Mouse (Mus musculus) lung, postnatal 36 days (tissue): ENCODE results near the gene Sh3tc1.

Experiments
- DNase-seq: peaks from one replicate; pipeline ENCODE4 v3.0.0; 2022; ENCODE audit warnings: mixed read lengths

Sh3tc1 gene

GRCm38 (mm10) chr5:35751016-35751415, 11.2 kb upstream of the Sh3tc1 start:
- no peak for DNase-seq

- no peak for DNase-seq
These were observed 10.2 kb upstream of the Sh3tc1 start for GRCm38 (mm10) chr5:35750026-35750425.

- DNase-seq = no peak
These were observed 9.6 kb upstream of the Sh3tc1 start for GRCm38 (mm10) chr5:35749416-35749815.

GRCm38 (mm10) chr5:35746910-35747309, 7.1 kb upstream of the Sh3tc1 start:
- DNase-seq = peak; percentile 90

GRCm38 (mm10) chr5:35745406-35745805, 5.6 kb upstream of the Sh3tc1 start:
- no peak for DNase-seq

- no peak for DNase-seq
These were observed 4.4 kb upstream of the Sh3tc1 start for GRCm38 (mm10) chr5:35743990-35744722.

- peak; percentile 91 for DNase-seq
These were observed 3.6 kb upstream of the Sh3tc1 start for GRCm38 (mm10) chr5:35743238-35743951.

GRCm38 (mm10) chr5:35741225-35741820, 1.5 kb upstream of the Sh3tc1 start:
- no peak for DNase-seq

GRCm38 (mm10) chr5:35740716-35741115, 929 bp upstream of the Sh3tc1 start:
- no peak for DNase-seq

GRCm38 (mm10) chr5:35739005-35739404, 782 bp downstream of the Sh3tc1 start:
- DNase-seq = no peak

- peak; percentile 80 for DNase-seq
These were observed 2.4 kb downstream of the Sh3tc1 start for GRCm38 (mm10) chr5:35737231-35737901.

- DNase-seq = no peak
These were observed 6.3 kb downstream of the Sh3tc1 start for GRCm38 (mm10) chr5:35733523-35733922.

GRCm38 (mm10) chr5:35731006-35731405, 8.8 kb downstream of the Sh3tc1 start:
- no peak for DNase-seq

- no peak for DNase-seq
These were observed 9.2 kb downstream of the Sh3tc1 start for GRCm38 (mm10) chr5:35730552-35730951.

- DNase-seq = peak; percentile 89
These were observed 9.9 kb downstream of the Sh3tc1 start for GRCm38 (mm10) chr5:35729844-35730243.

- peak; percentile 91 for DNase-seq
These were observed 10.8 kb downstream of the Sh3tc1 start for GRCm38 (mm10) chr5:35728957-35729460.

GRCm38 (mm10) chr5:35728344-35728956, 11.3 kb downstream of the Sh3tc1 start:
- DNase-seq = peak; percentile 44

- DNase-seq = peak; percentile 61
These were observed 12.3 kb downstream of the Sh3tc1 start for GRCm38 (mm10) chr5:35727447-35727846.

GRCm38 (mm10) chr5:35725840-35726239, 13.9 kb downstream of the Sh3tc1 start:
- DNase-seq = no peak

GRCm38 (mm10) chr5:35723900-35724299, 15.9 kb downstream of the Sh3tc1 start:
- DNase-seq = no peak

- peak; percentile 62 for DNase-seq
These were observed 17.1 kb downstream of the Sh3tc1 start for GRCm38 (mm10) chr5:35722654-35723053.

- no peak for DNase-seq
These were observed 17.9 kb downstream of the Sh3tc1 start for GRCm38 (mm10) chr5:35721933-35722332.

- no peak for DNase-seq
These were observed 19.9 kb downstream of the Sh3tc1 start for GRCm38 (mm10) chr5:35719880-35720279.
